Mouse (Mus musculus) G1E (cell line): ENCODE data around the gene Elavl4.

ENCODE experiments used
- CTCF ChIP-seq: IDR thresholded peaks from 2 replicates; pipeline ENCODE4 v1.5.1; 2012; ENCODE audit warnings: low read depth, low read length, inconsistent platforms, mixed read lengths
- GATA2 ChIP-seq: IDR thresholded peaks from 2 replicates; pipeline ENCODE4 v1.6.1; 2012; ENCODE audit warnings: low read depth, low read length, inconsistent platforms, borderline replicate concordance
- POLR2AphosphoS5 ChIP-seq: IDR thresholded peaks from 2 replicates; pipeline ENCODE4 v1.6.1; 2012; ENCODE audit warnings: low read depth, low read length, inconsistent platforms; ENCODE audit not compliant: insufficient replicate concordance

GRCm38 (mm10) chr4:110165217-110165616 lies 186.5 kb downstream of the Elavl4 start:
- no peak for TF ChIP-seq POLR2AphosphoS5
- TF ChIP-seq CTCF: no peak
- no peak for TF ChIP-seq GATA2
